Mouse (Mus musculus) erythroid progenitor cell, adult 5-6 weeks (primary cell): ENCODE measurements at regions not wholly inside any gene's neighbourhood (a gene's known extent, or its start where the extent isn't known, plus 50 kb on each side); places are given as distances from the start of the nearest gene placed in this dataset.

Source experiments
- ATAC-seq: replicated peaks from 2 replicates; pipeline ENCODE4 v1.8.0; 2016; ENCODE audit warnings: moderate number of reproducible peaks, mild to moderate bottlenecking, moderate TSS enrichment, inconsistent platforms; ENCODE audit not compliant: poor library complexity, low FRiP score, severe bottlenecking

- no peak for ATAC-seq
These were observed 198.0 kb upstream of the Egln3 start for GRCm38 (mm10) chr12:54401665-54402064.

GRCm38 (mm10) chr12:54400084-54400483 lies 196.4 kb upstream of the Egln3 start:
- no peak for ATAC-seq

GRCm38 (mm10) chr12:54398080-54398479 lies 194.4 kb upstream of the Egln3 start:
- no peak for ATAC-seq

- no peak for ATAC-seq
These were observed 193.3 kb upstream of the Egln3 start for GRCm38 (mm10) chr12:54396952-54397351.

- no peak for ATAC-seq
These were observed 192.7 kb upstream of the Egln3 start for GRCm38 (mm10) chr12:54396341-54396740.

- no peak for ATAC-seq
These were observed 181.7 kb upstream of the Egln3 start for GRCm38 (mm10) chr12:54385401-54385800.

GRCm38 (mm10) chr12:54384116-54384515 lies 180.5 kb upstream of the Egln3 start:
- ATAC-seq: no peak

- ATAC-seq: no peak
These were observed 179.3 kb upstream of the Egln3 start for GRCm38 (mm10) chr12:54382965-54383364.

- no peak for ATAC-seq
These were observed 178.4 kb upstream of the Egln3 start for GRCm38 (mm10) chr12:54382061-54382460.

GRCm38 (mm10) chr12:54380322-54380721 lies 176.7 kb upstream of the Egln3 start:
- no peak for ATAC-seq

- no peak for ATAC-seq
These were observed 174.9 kb upstream of the Egln3 start for GRCm38 (mm10) chr12:54378576-54378975.

GRCm38 (mm10) chr12:54374060-54374459 lies 170.4 kb upstream of the Egln3 start:
- no peak for ATAC-seq

GRCm38 (mm10) chr12:54369217-54369616 lies 165.6 kb upstream of the Egln3 start:
- no peak for ATAC-seq

GRCm38 (mm10) chr12:54364381-54365095 lies 160.9 kb upstream of the Egln3 start:
- ATAC-seq: no peak

- ATAC-seq: no peak
These were observed 158.1 kb upstream of the Egln3 start for GRCm38 (mm10) chr12:54361762-54362161.

- ATAC-seq: no peak
These were observed 150.5 kb upstream of the Egln3 start for GRCm38 (mm10) chr12:54354187-54354586.

- ATAC-seq: no peak
These were observed 150.0 kb upstream of the Egln3 start for GRCm38 (mm10) chr12:54353694-54354093.

- no peak for ATAC-seq
These were observed 149.4 kb upstream of the Egln3 start for GRCm38 (mm10) chr12:54352963-54353606.

- no peak for ATAC-seq
These were observed 146.6 kb upstream of the Egln3 start for GRCm38 (mm10) chr12:54350293-54350692.

- ATAC-seq: no peak
These were observed 145.7 kb upstream of the Egln3 start for GRCm38 (mm10) chr12:54349403-54349802.

- no peak for ATAC-seq
These were observed 139.8 kb upstream of the Egln3 start for GRCm38 (mm10) chr12:54343493-54343892.

- no peak for ATAC-seq
These were observed 131.8 kb upstream of the Egln3 start for GRCm38 (mm10) chr12:54335509-54335908.
